Mouse (Mus musculus) embryonic facial prominence, embryonic 14.5 days (tissue): ENCODE measurements at regions not wholly inside any gene's neighbourhood (a gene's known extent, or its start where the extent isn't known, plus 50 kb on each side); places are given as distances from the start of the nearest gene placed in this dataset.

Experiments used
- ATAC-seq: fragments of 200-750 bp; cut with Nextera tagmentation; 2 replicates; pipeline ENCODE4 v1.8.0; 2017; ENCODE audit warnings: low read depth, moderate number of reproducible peaks, moderate TSS enrichment
- DNase-seq: peaks from one replicate; pipeline ENCODE4 v3.0.0-alpha.2; 2015; ENCODE audit warnings: low spot score
- H3K27ac ChIP-seq: fragments of 300-500 bp; sonication (generic); replicated peaks from 2 replicates; pipeline ENCODE4 v1.5.1; 2014; ENCODE audit warnings: low read depth, mild to moderate bottlenecking, low read length, moderate library complexity
- H3K27me3 ChIP-seq: fragments of 300-500 bp; sonication (generic); replicated peaks from 2 replicates; pipeline ENCODE4 v1.6.1; 2014; ENCODE audit warnings: low read length; ENCODE audit not compliant: control insufficient read depth, insufficient read depth
- H3K36me3 ChIP-seq: fragments of 300-500 bp; sonication (generic); 2 replicates; pipeline ENCODE4 v1.6.1; 2014; ENCODE audit warnings: low read length, mixed read lengths; ENCODE audit not compliant: control insufficient read depth, insufficient read depth
- H3K4me1 ChIP-seq: fragments of 300-500 bp; sonication (generic); 2 replicates; pipeline ENCODE4 v1.6.1; 2014; ENCODE audit warnings: antibody characterized with exemption, low read length; ENCODE audit not compliant: control insufficient read depth, insufficient read depth
- H3K4me2 ChIP-seq: fragments of 300-500 bp; sonication (generic); 2 replicates; pipeline ENCODE4 v1.6.1; 2014; ENCODE audit warnings: low read depth, mild to moderate bottlenecking, low read length, moderate library complexity, mixed read lengths
- H3K4me3 ChIP-seq: fragments of 300-500 bp; sonication (generic); 2 replicates; pipeline ENCODE4 v1.5.1; 2014; ENCODE audit warnings: low read depth, mild to moderate bottlenecking, low read length
- H3K9ac ChIP-seq: fragments of 300-500 bp; sonication (generic); 2 replicates; pipeline ENCODE4 v1.6.1; 2014; ENCODE audit warnings: low read depth, mild to moderate bottlenecking, low read length, moderate library complexity, mixed read lengths
- H3K9me3 ChIP-seq: fragments of 300-500 bp; sonication (generic); 2 replicates; pipeline ENCODE4 v1.6.1; 2016; ENCODE audit warnings: low read length; ENCODE audit not compliant: control insufficient read depth
- WGBS: fragments of 180-500 bp; shearing (Covaris S2); extraction: QIAGEN DNeasy Blood & Tissue Kit; methylation state at CpG from one replicate; pipeline ENCODE4 v1.1.7; 2014; 5-methylcytosine and 5-hydroxymethylcytosine counted together

- no peak overlapping the region for H3K27ac ChIP-seq
- DNase-seq, result peak; percentile 26
- peaks cover 4% of the 10 kb centered on the region; the same call in 1 of the 2 replicates for H3K9me3 ChIP-seq
- no peaks in the 10 kb centered on the region for H3K4me1 ChIP-seq
- H3K4me2 ChIP-seq, result no peak overlapping the region
- H3K27me3 ChIP-seq, result no peaks in the 10 kb centered on the region
- H3K4me3 ChIP-seq, result no peak overlapping the region
- WGBS, result 72% methylated on average over 5 of the region's 5 CpGs
- no peaks in the 10 kb centered on the region for H3K36me3 ChIP-seq
- ATAC-seq, result no peak
- H3K9ac ChIP-seq, result no peak overlapping the region
Measured at GRCm38 (mm10) chr4:81897451-81897850, 454.8 kb upstream of the Mpdz start.

DNA sequence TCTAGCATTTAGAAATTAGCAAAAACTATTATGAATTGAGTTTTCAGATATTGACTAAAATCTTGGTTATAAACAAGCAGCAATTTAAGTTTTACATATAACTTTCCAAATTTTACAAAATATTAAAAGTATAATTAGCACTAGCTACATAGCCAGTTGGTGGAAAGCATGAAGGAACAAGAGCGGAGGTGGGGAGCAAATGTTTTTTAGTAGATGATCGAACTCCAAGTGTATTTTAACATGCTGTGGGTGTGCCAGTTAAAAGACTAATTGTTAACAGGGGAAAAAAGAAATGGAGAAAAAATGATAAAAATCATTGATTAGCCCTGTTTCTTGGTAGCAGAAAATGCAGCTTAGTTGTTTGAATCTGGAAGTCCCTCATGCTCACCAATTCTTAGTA lies 426.3 kb upstream of the Mpdz start:
- Histone ChIP-seq H3K27ac (no peak overlapping the region), H3K4me2 (no peak overlapping the region), H3K4me1 (no peaks in the 10 kb centered on the region), H3K9ac (no peak overlapping the region), H3K36me3 (no peaks in the 10 kb centered on the region), H3K27me3 (no peaks in the 10 kb centered on the region), H3K9me3 (no peaks in the 10 kb centered on the region), H3K4me3 (no peak overlapping the region)
- ATAC-seq, result no peak
- no peak for DNase-seq
- 92% methylated on average over 2 of the region's 2 CpGs for WGBS

- Histone ChIP-seq H3K27me3 (no peaks in the 10 kb centered on the region), H3K9me3 (no peaks in the 10 kb centered on the region), H3K9ac (no peak overlapping the region), H3K4me1 (0 out of 2 replicates have a peak, but pooled peaks cover 4% of the 10 kb centered on the region), H3K27ac (no peak overlapping the region), H3K4me2 (no peak overlapping the region), H3K36me3 (no peaks in the 10 kb centered on the region), H3K4me3 (no peak overlapping the region)
- 55% methylated on average over 4 of the region's 4 CpGs for WGBS
- DNase-seq (no peak), ATAC-seq (no peak)
Measured at GRCm38 (mm10) chr4:81841642-81842494, 399.3 kb upstream of the Mpdz start.

DNA sequence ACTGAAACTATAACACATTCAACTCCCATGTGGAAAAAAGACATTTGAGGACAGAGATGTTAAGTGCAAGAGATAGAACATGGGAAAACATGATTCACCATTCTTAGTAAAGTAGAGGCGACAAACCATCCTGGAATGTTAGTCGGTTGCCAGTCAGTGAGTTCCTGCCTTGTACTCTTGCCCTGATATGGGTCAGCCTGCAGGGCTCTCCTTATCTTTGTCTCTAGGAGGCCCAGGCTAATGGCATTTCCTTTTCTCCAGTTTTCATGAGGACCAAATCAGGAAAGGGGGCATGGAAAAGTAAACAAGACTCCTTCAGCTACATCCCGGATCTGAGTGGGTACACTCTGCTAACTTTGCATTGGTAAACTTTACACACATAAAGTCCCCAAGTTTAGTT lies 387.4 kb upstream of the Mpdz start:
- Histone ChIP-seq H3K27ac (no peak overlapping the region), H3K9ac (no peak overlapping the region)
- DNase-seq, result peak; percentile 23

GRCm38 (mm10) chr4:81827453-81827852 lies 384.8 kb upstream of the Mpdz start:
- H3K9ac ChIP-seq, result no peak overlapping the region
- peaks cover 11% of the 10 kb centered on the region; the same call in 1 of the 2 replicates for H3K4me1 ChIP-seq
- H3K36me3 ChIP-seq, result no peaks in the 10 kb centered on the region
- DNase-seq (no peak), ATAC-seq (no peak)
- no peak overlapping the region for H3K27ac ChIP-seq
- 88% methylated on average over 4 of the region's 4 CpGs for WGBS
- H3K4me3 ChIP-seq, result no peak overlapping the region
- no peak overlapping the region for H3K4me2 ChIP-seq
- H3K9me3 ChIP-seq, result no peaks in the 10 kb centered on the region
- H3K27me3 ChIP-seq, result no peaks in the 10 kb centered on the region

More for the DNA sequence above, 387.4 kb upstream of the Mpdz start:
- Histone ChIP-seq H3K4me3 (no peak overlapping the region), H3K4me2 (no peak overlapping the region), H3K36me3 (no peaks in the 10 kb centered on the region), H3K4me1 (no peaks in the 10 kb centered on the region), H3K27me3 (no peaks in the 10 kb centered on the region), H3K9me3 (no peaks in the 10 kb centered on the region)
- ATAC-seq, result no peak
- WGBS, result 62% methylated on average over 3 of the region's 3 CpGs

- Histone ChIP-seq H3K27me3 (no peaks in the 10 kb centered on the region), H3K4me2 (no peak overlapping the region), H3K27ac (no peak overlapping the region), H3K9ac (no peak overlapping the region), H3K36me3 (no peaks in the 10 kb centered on the region), H3K9me3 (no peaks in the 10 kb centered on the region), H3K4me1 (peaks cover 11% of the 10 kb centered on the region; the same call in 1 of the 2 replicates), H3K4me3 (no peak overlapping the region)
- no peak for ATAC-seq
- no peak for DNase-seq
Measured at GRCm38 (mm10) chr4:81825966-81826365, 383.4 kb upstream of the Mpdz start.

DNA sequence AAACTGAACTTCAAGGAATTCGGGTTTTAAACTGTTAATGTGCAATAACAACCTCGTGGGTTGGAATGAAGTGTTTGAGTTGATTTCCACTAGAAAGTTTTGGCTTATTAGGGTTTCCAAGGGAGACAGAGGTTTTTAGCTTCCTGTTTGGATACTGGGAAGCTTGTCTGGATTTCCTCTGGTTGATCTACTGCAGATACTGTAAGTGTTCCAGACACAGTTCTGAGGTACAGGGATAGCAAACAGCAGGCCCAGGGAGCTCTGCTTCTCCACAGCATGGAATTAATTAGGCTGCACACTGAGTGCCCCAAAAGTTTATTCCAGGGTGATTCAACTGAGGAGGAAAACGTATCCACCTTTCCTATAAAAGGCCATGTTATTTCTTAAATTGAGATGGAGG lies 381.0 kb upstream of the Mpdz start:
- Histone ChIP-seq H3K4me3 (no peak overlapping the region), H3K27ac (peak overlapping the region; percentile 46), H3K9ac (no peak overlapping the region), H3K9me3 (no peaks in the 10 kb centered on the region), H3K36me3 (no peaks in the 10 kb centered on the region), H3K4me2 (no peak overlapping the region), H3K4me1 (peaks cover 11% of the 10 kb centered on the region; the same call in 1 of the 2 replicates), H3K27me3 (no peaks in the 10 kb centered on the region)
- ATAC-seq (0 out of 2 replicates have a peak, but pooled peaks have one; percentile 50), DNase-seq (peak; percentile 65)
- WGBS, result 37% methylated on average over 3 of the region's 3 CpGs

- H3K4me1 ChIP-seq, result no peaks in the 10 kb centered on the region
- H3K27me3 ChIP-seq, result no peaks in the 10 kb centered on the region
- WGBS, result 87% methylated on average over 2 of the region's 2 CpGs
- no peak overlapping the region for H3K4me2 ChIP-seq
- DNase-seq (no peak), ATAC-seq (no peak)
- no peak overlapping the region for H3K27ac ChIP-seq
- no peaks in the 10 kb centered on the region for H3K36me3 ChIP-seq
- H3K9me3 ChIP-seq, result no peaks in the 10 kb centered on the region
- no peak overlapping the region for H3K9ac ChIP-seq
- H3K4me3 ChIP-seq, result no peak overlapping the region
Measured at GRCm38 (mm10) chr4:81789274-81789673, 346.7 kb upstream of the Mpdz start.

DNA sequence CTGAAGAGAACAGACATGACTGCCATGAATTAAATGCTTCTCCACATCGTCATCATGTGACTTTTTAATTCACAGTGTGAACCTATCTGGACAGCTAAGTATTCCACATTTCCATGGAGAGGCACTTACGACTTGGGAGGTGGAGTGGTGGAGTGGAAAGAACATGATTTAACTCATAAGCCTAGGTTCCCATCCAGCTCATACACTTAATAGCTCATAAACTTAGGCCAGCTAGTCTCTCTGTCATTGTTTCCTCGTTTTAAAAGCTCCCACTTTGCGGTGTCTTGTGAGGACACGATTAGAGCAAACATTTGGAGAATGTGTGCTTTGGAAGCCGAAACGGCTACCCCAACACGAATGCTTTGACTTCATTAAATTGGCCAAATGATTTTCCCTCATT lies 346.0 kb upstream of the Mpdz start:
- ATAC-seq, result no peak
- Histone ChIP-seq H3K9me3 (no peaks in the 10 kb centered on the region), H3K27me3 (no peaks in the 10 kb centered on the region), H3K9ac (no peak overlapping the region), H3K4me3 (no peak overlapping the region), H3K4me2 (no peak overlapping the region), H3K36me3 (no peaks in the 10 kb centered on the region), H3K4me1 (no peaks in the 10 kb centered on the region), H3K27ac (no peak overlapping the region)
- 82% methylated on average over 8 of the region's 8 CpGs for WGBS
- DNase-seq, result no peak
